Mouse (Mus musculus): ENCODE measurements around the gene Mlh1.

- TF ChIP-seq POLR2A (IDR thresholded peaks at IDR 0.05; ENCODE audit: insufficient read depth, low read depth, low read length) (no peak), CTCF (IDR thresholded peaks at IDR 0.05; ENCODE audit: insufficient read depth, low read depth, low read length) (no peak)
These were observed 58.1 kb downstream of the Mlh1 start for GRCm38 (mm10) chr9:111213501-111213900.

All from olfactory bulb, adult 2 months (tissue).